In the genomic region with DNA sequence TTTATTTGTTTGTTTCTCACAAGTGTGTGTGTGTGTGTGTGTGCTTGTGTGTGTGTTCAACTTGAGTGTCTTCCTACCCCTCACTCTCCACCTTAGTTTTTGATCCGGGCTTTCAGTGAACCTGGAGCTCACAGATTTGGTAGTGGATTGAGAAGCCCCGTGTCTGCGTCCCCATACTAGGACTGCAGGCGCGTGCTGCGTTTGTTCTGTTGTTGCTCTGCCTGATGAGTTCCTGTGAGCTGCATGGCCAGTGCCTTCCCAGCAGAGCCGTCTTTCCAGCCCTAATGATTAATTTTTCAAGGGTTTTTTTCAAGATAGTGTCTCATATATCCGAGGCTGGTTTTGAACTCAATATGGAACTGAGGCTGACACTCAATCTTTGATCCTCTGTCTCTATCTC, we compare ENCODE assay signal across 15 mouse cellular contexts. TPM values are rescaled to one million over a fixed set of nuclear protein-coding genes. Genes with fewer than 3 reads are reported as not detected.
DNase-seq lines count a peak whose midpoint lies in the region; ATAC-seq lines count a peak whose summit lies in the region.
"Had no signal": no experiment of that assay in that cellular context is flagged by ENCODE, and none has a peak within 500 bp of the region (broad histone marks: within the 10 kb centered on the region; RNA-seq: fewer than 3 reads in every experiment).

No protein-coding gene starts in this region.

- peak overlapping the region; percentile 89 for H3K27ac ChIP-seq in heart, embryonic 10.5 days
- H3K27ac ChIP-seq in lung, embryonic 15.5 days, result peak overlapping the region; percentile 94
- H3K27ac ChIP-seq in heart, embryonic 14.5 days (replicated peaks in 1 of 2; ENCODE audit: control insufficient read depth in 1 of 2, insufficient read depth in 1 of 2, low read depth in 2 of 2, low read length in 2 of 2), result peak overlapping the region; percentile 48 to 93
- peak overlapping the region; percentile 97 for H3K27ac ChIP-seq in liver, embryonic 15.5 days (replicated peaks)
- no peak overlapping the region for H3K27ac ChIP-seq in midbrain, embryonic 13.5 days
- H3K27ac ChIP-seq: hindbrain, postnatal 0 days; neural tube, embryonic 12.5 days had no signal

- H3K9me3 ChIP-seq in heart, embryonic 10.5 days, result no peaks in the 10 kb centered on the region
- no peaks in the 10 kb centered on the region for H3K9me3 ChIP-seq in lung, embryonic 15.5 days
- no peaks in the 10 kb centered on the region for H3K9me3 ChIP-seq in heart, embryonic 14.5 days (ENCODE audit: control insufficient read depth, low read length)
- no peaks in the 10 kb centered on the region for H3K9me3 ChIP-seq in liver, embryonic 15.5 days (replicated peaks)
- no peaks in the 10 kb centered on the region for H3K9me3 ChIP-seq in midbrain, embryonic 13.5 days
- H3K9me3 ChIP-seq: neural tube, embryonic 12.5 days had no signal

- H3K4me1 ChIP-seq in heart, embryonic 10.5 days, result peaks cover 63% of the 10 kb centered on the region
- H3K4me1 ChIP-seq in lung, embryonic 15.5 days, result peaks cover 45% of the 10 kb centered on the region
- H3K4me1 ChIP-seq in heart, embryonic 14.5 days (ENCODE audit: control insufficient read depth in 2 of 2, insufficient read depth in 2 of 2, low read length in 2 of 2), result peaks cover 31 to 44% of the 10 kb centered on the region in 2 experiments
- H3K4me1 ChIP-seq in liver, embryonic 15.5 days (replicated peaks), result peaks cover 64% of the 10 kb centered on the region
- H3K4me1 ChIP-seq in midbrain, embryonic 13.5 days (replicated peaks), result 0 out of 2 replicates have a peak, but pooled peaks cover 3% of the 10 kb centered on the region

- ATAC-seq in lung, embryonic 15.5 days (ENCODE audit: borderline replicate concordance, extremely low read depth, low FRiP score, low TSS enrichment), result no peak
- no peak for ATAC-seq in heart, embryonic 14.5 days (ENCODE audit: insufficient number of reproducible peaks, insufficient read depth, low FRiP score, low read depth)
- no peak for ATAC-seq in liver, embryonic 15.5 days (ENCODE audit: insufficient read depth)
- no peak for ATAC-seq in midbrain, embryonic 13.5 days
- ATAC-seq: hindbrain, postnatal 0 days had no signal

- peak overlapping the region; percentile 52; the same call in 1 of the 2 replicates for H3K4me2 ChIP-seq in lung, embryonic 15.5 days
- peak overlapping the region; percentile 65 for H3K4me2 ChIP-seq in heart, embryonic 14.5 days (ENCODE audit: low read length)
- H3K4me2 ChIP-seq in liver, embryonic 15.5 days, result peak overlapping the region; percentile 71
- H3K4me2 ChIP-seq in midbrain, embryonic 13.5 days (replicated peaks), result no peak overlapping the region
- H3K4me2 ChIP-seq: neural tube, embryonic 12.5 days had no signal

- no peaks in the 10 kb centered on the region for H3K27me3 ChIP-seq in heart, embryonic 10.5 days (ENCODE audit: insufficient read depth, poor library complexity, severe bottlenecking)
- H3K27me3 ChIP-seq in lung, embryonic 15.5 days, result no peaks in the 10 kb centered on the region
- H3K27me3 ChIP-seq in heart, embryonic 14.5 days (ENCODE audit: control insufficient read depth, insufficient read depth, low read length), result no peaks in the 10 kb centered on the region
- H3K27me3 ChIP-seq in liver, embryonic 15.5 days, result no peaks in the 10 kb centered on the region
- H3K27me3 ChIP-seq in midbrain, embryonic 13.5 days, result no peaks in the 10 kb centered on the region
- H3K27me3 ChIP-seq: neural tube, embryonic 12.5 days had no signal

- 27% methylated on average over 8 of the region's 8 CpGs for WGBS in heart, embryonic 10.5 days
- WGBS in lung, embryonic 15.5 days, result 19% methylated on average over 8 of the region's 8 CpGs
- WGBS in heart, embryonic 14.5 days, result 36% methylated on average over 8 of the region's 8 CpGs
- 32% methylated on average over 8 of the region's 8 CpGs for WGBS in liver, embryonic 15.5 days (ENCODE audit: insufficient replicate concordance)
- 83% methylated on average over 8 of the region's 8 CpGs for WGBS in midbrain, embryonic 13.5 days

- H3K4me3 ChIP-seq in heart, embryonic 10.5 days, result no peak overlapping the region
- H3K4me3 ChIP-seq in lung, embryonic 15.5 days, result no peak overlapping the region
- 0 out of 4 replicates have a peak overlapping the region, but pooled peaks of 1 of the 2 experiments have one; percentile 38 for H3K4me3 ChIP-seq in heart, embryonic 14.5 days (ENCODE audit: control insufficient read depth in 1 of 2, insufficient read depth in 1 of 2, low read depth in 1 of 2, low read length in 2 of 2)
- H3K4me3 ChIP-seq in liver, embryonic 15.5 days (replicated peaks), result peak overlapping the region; percentile 77
- H3K4me3 ChIP-seq in midbrain, embryonic 13.5 days (replicated peaks), result no peak overlapping the region
- H3K4me3 ChIP-seq: neural tube, embryonic 12.5 days had no signal

- H3K9ac ChIP-seq in lung, embryonic 15.5 days, result no peak overlapping the region
- peak overlapping the region; percentile 22; the same call in 1 of the 2 replicates for H3K9ac ChIP-seq in heart, embryonic 14.5 days (ENCODE audit: low read length)
- H3K9ac ChIP-seq in liver, embryonic 15.5 days, result peak overlapping the region; percentile 51; the same call in 1 of the 2 replicates
- H3K9ac ChIP-seq in midbrain, embryonic 13.5 days (replicated peaks), result no peak overlapping the region
- H3K9ac ChIP-seq: neural tube, embryonic 12.5 days had no signal

- no peak for DNase-seq in heart, embryonic 10.5 days (ENCODE audit: low spot score)
- DNase-seq in heart, adult 11 months, result no peak
- DNase-seq in lung, adult 18-20 months, result no peak
- no peak for DNase-seq in Muller cell, postnatal 12 days (ENCODE audit: inconsistent ontology term)
- DNase-seq: cerebellum, postnatal 25 days; layer of hippocampus, postnatal 36 days; midbrain, embryonic 14.5 days had no signal

- no peaks in the 10 kb centered on the region for H3K36me3 ChIP-seq in heart, embryonic 10.5 days
- H3K36me3 ChIP-seq in lung, embryonic 15.5 days, result no peaks in the 10 kb centered on the region
- H3K36me3 ChIP-seq in heart, embryonic 14.5 days (ENCODE audit: control insufficient read depth, insufficient read depth, low read length), result no peaks in the 10 kb centered on the region
- peaks cover 18% of the 10 kb centered on the region for H3K36me3 ChIP-seq in liver, embryonic 15.5 days (replicated peaks)
- H3K36me3 ChIP-seq in midbrain, embryonic 13.5 days, result no peaks in the 10 kb centered on the region
- H3K36me3 ChIP-seq: neural tube, embryonic 12.5 days had no signal

RNA-seq across cellular contexts. Expression of a gene that starts 0.9 kb away (rescaled TPM):
- 12.8 and 15.8 TPM in 2 replicates for polyA plus RNA-seq in heart, embryonic 10.5 days (2016; fragmentation: Nextera tagmentation; extraction: Ambion mirVana)
- polyA plus RNA-seq in lung, embryonic 15.5 days (2015; fragmentation: Nextera tagmentation; extraction: Ambion mirVana), result 6.6 and 7.1 TPM in 2 replicates
- 9.5 and 11.2 TPM in 2 replicates for polyA plus RNA-seq in heart, embryonic 14.5 days (2014; fragmentation: Nextera tagmentation; extraction: Ambion mirVana)
- polyA plus RNA-seq in liver, embryonic 15.5 days (2015; fragmentation: Nextera tagmentation; extraction: Ambion mirVana), result 30.0 TPM in 2 replicates
- polyA plus RNA-seq in midbrain, embryonic 13.5 days (2015; fragmentation: Nextera tagmentation; extraction: Ambion mirVana), result 0.08 and 0.16 TPM in 2 replicates
- polyA plus RNA-seq: C2C12; midbrain, embryonic 14.5 days had no signal

RNA-seq across cellular contexts. Expression of a gene that starts 17.2 kb away (rescaled TPM):
- 10.7 and 12.2 TPM in 2 replicates for polyA plus RNA-seq in heart, embryonic 10.5 days (2016; fragmentation: Nextera tagmentation; extraction: Ambion mirVana)
- 918 and 931 TPM in 2 replicates for polyA plus RNA-seq in lung, embryonic 15.5 days (2015; fragmentation: Nextera tagmentation; extraction: Ambion mirVana)
- 457 and 563 TPM in 2 replicates for polyA plus RNA-seq in heart, embryonic 14.5 days (2014; fragmentation: Nextera tagmentation; extraction: Ambion mirVana)
- polyA plus RNA-seq in liver, embryonic 15.5 days (2015; fragmentation: Nextera tagmentation; extraction: Ambion mirVana), result 3.3 and 6.3 TPM in 2 replicates
- 2.7 TPM in 2 replicates for polyA plus RNA-seq in midbrain, embryonic 13.5 days (2015; fragmentation: Nextera tagmentation; extraction: Ambion mirVana)

RNA-seq across cellular contexts. Expression of a gene that starts 23.2 kb away (rescaled TPM):
- polyA plus RNA-seq in heart, embryonic 10.5 days (2016; fragmentation: Nextera tagmentation; extraction: Ambion mirVana), result not detected in 2 replicates
- 2.5 and 2.9 TPM in 2 replicates for polyA plus RNA-seq in lung, embryonic 15.5 days (2015; fragmentation: Nextera tagmentation; extraction: Ambion mirVana)
- polyA plus RNA-seq in heart, embryonic 14.5 days (2014; fragmentation: Nextera tagmentation; extraction: Ambion mirVana), result not detected in 2 replicates
- polyA plus RNA-seq in liver, embryonic 15.5 days (2015; fragmentation: Nextera tagmentation; extraction: Ambion mirVana), result not detected in 2 replicates
- 0.35 and 0.40 TPM in 2 replicates for polyA plus RNA-seq in midbrain, embryonic 13.5 days (2015; fragmentation: Nextera tagmentation; extraction: Ambion mirVana)
- polyA plus RNA-seq: spleen, adult 2 months had no signal

RNA-seq across cellular contexts. Expression of a gene that starts 30.4 kb away (rescaled TPM):
- 111 and 120 TPM in 2 replicates for polyA plus RNA-seq in heart, embryonic 10.5 days (2016; fragmentation: Nextera tagmentation; extraction: Ambion mirVana)
- 97.8 and 101 TPM in 2 replicates for polyA plus RNA-seq in lung, embryonic 15.5 days (2015; fragmentation: Nextera tagmentation; extraction: Ambion mirVana)
- polyA plus RNA-seq in heart, embryonic 14.5 days (2014; fragmentation: Nextera tagmentation; extraction: Ambion mirVana), result 67.7 and 69.5 TPM in 2 replicates
- polyA plus RNA-seq in liver, embryonic 15.5 days (2015; fragmentation: Nextera tagmentation; extraction: Ambion mirVana), result 49.0 and 51.6 TPM in 2 replicates
- polyA plus RNA-seq in midbrain, embryonic 13.5 days (2015; fragmentation: Nextera tagmentation; extraction: Ambion mirVana), result 89.8 and 92.5 TPM in 2 replicates

RNA-seq across cellular contexts. Expression of a gene that starts 31.0 kb away (rescaled TPM):
- 2.4 and 2.7 TPM in 2 replicates for polyA plus RNA-seq in heart, embryonic 10.5 days (2016; fragmentation: Nextera tagmentation; extraction: Ambion mirVana)
- polyA plus RNA-seq in lung, embryonic 15.5 days (2015; fragmentation: Nextera tagmentation; extraction: Ambion mirVana), result 2.0 and 2.1 TPM in 2 replicates
- polyA plus RNA-seq in heart, embryonic 14.5 days (2014; fragmentation: Nextera tagmentation; extraction: Ambion mirVana), result 1.1 and 2.3 TPM in 2 replicates
- polyA plus RNA-seq in liver, embryonic 15.5 days (2015; fragmentation: Nextera tagmentation; extraction: Ambion mirVana), result 0.71 and 1.0 TPM in 2 replicates
- 1.4 and 1.7 TPM in 2 replicates for polyA plus RNA-seq in midbrain, embryonic 13.5 days (2015; fragmentation: Nextera tagmentation; extraction: Ambion mirVana)

Comparison
In these comparisons a context has a peak if more than half of its experiments do, and no peak if none do; other contexts are left out.
1. RNA of a gene that starts 17.2 kb away (polyA plus RNA-seq): 918 to 931 TPM in lung, embryonic 15.5 days and 457 to 563 TPM in heart, embryonic 14.5 days; 10.7 to 12.2 TPM in heart, embryonic 10.5 days, 3.3 to 6.3 TPM in liver, embryonic 15.5 days and 2.7 TPM in midbrain, embryonic 13.5 days; every median in the first group is over 10 times any median in the second.
2. H3K9ac ChIP-seq: peak in heart, embryonic 14.5 days (single experiment) and liver, embryonic 15.5 days (single experiment); none in lung, embryonic 15.5 days (single experiment) and midbrain, embryonic 13.5 days (single experiment).